Mouse (Mus musculus): ENCODE measurements at regions not wholly inside any gene's neighbourhood (a gene's known extent, or its start where the extent isn't known, plus 50 kb on each side); places are given as distances from the start of the nearest gene placed in this dataset.
"Not testable (repeated sequence)": the region's sequence is repeated elsewhere in the genome, so short reads cannot be mapped to it uniquely, and the experiment has no call there.

DNA sequence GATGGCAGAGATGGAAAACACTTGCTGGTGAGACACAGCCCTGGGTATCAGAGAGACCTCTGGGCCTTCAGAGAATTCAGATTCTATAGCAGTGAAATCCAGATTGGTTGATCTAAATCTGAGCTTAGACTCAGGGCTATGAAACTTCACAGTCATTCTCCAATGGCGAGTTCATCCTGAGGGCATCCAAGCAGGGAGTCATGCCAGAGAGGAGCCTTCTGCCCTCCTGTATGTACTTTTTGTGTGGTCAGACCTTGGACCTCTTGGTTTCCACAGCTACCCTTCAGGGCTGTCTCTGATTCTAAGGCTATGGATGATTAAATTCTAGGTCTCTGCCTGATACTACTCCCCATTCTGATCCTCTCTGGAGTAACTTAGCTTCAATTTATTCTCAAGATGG, 122.0 kb upstream of the Mettl15 start:
- DNase-seq = no peak

GRCm38 (mm10) chr2:109404262-109404661, 123.7 kb upstream of the Mettl15 start:
- no peak for DNase-seq

DNA sequence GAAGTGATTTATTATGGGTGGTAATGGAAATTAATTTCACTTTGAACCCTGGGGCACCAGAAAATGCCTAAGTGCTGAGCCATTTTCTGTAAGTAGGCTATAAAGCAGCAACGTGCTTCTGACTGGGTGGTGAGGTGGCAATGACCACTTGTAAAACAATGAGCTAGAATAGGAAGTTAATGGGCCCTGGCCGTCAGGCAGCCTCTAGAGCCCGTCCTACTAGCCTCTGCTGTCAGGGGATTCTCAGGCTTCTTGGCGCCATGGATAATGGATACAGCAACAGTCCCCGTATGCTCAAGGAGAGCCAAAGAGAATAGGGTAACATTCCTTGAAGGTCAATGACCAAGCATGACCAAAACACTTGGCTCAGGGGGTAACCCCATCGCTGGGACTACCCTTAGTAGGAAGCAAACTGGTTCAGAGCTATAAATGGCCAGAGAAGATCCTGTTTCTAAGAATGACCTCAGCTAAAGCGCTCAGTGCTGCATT, 126.1 kb upstream of the Mettl15 start:
- no peak for DNase-seq

DNA sequence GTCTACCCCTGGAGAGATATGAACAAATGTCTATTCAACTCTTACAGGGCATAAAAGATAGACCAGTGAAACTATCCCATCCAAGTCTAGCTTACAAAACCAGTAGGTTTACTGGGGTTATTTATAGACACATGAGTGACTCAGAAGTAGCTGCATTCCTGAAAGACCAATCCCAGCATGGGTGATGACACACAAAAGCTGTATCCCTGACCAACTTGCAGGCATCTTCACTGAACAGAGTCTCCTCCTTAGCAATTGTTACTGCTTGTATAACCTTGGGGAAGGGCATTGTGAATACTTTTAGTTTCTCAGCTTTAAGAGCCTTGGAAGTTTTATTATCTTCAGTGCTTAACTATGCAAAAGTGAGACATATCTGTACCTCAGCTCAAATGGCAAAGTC, 139.6 kb upstream of the Mettl15 start:
- no peak for DNase-seq

- DNase-seq = no peak
Measured at GRCm38 (mm10) chr2:109431183-109431582, 150.6 kb upstream of the Mettl15 start.

DNA sequence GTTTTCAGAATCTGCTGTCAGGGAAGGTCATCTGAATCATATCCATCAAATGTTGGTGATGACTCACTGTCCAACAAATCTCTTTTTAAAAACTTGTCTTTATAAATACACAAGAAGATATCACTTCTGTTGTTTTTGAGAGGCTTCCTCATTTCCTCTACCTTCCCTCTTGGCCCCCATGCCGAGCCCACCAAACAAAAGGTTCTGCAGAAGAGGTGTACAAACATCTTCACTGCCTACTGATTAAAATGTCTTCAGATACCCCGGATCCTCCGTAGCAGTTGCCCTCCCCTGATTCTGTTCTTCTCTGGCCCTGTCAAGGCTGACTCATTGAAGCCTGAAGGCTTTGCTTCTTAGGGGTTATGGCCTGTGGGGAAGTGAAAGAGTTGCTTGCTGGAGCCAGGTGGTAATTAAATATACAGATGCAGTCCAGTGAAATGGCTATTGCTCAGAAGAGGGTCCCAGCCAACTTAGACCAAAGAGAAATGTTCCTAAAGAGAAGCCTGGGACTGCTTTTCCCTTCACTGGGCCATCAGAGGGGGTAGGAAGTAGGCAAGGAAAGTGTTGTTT, 162.1 kb upstream of the Mettl15 start:
- DNase-seq = no peak

GRCm38 (mm10) chr2:109443521-109444066, 163.0 kb upstream of the Mettl15 start:
- no peak for DNase-seq

GRCm38 (mm10) chr2:109462246-109462645, 181.7 kb upstream of the Mettl15 start:
- not testable (repeated sequence) for DNase-seq

DNA sequence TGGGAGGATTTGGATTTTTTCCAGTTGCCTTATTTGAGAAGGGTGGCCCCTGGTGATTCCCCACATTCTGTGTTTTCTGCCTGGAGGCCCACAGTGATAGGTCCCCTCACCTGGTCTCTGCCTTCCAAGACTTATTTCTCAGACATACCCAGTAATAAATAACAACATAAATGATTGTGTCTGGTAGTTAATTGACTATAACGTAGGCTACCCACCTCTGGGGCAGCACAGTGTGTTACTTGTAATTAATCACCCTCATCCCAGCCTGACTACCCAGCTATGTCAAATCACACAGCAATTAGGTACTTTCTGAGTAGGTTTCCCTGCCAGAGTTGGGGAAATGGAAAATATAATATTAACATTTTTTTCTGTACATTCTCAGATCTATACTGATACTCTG, 190.2 kb upstream of the Bdnf start:
- DNase-seq = no peak

GRCm38 (mm10) chr2:109487591-109487990, 186.9 kb upstream of the Bdnf start:
- no peak for DNase-seq

DNA sequence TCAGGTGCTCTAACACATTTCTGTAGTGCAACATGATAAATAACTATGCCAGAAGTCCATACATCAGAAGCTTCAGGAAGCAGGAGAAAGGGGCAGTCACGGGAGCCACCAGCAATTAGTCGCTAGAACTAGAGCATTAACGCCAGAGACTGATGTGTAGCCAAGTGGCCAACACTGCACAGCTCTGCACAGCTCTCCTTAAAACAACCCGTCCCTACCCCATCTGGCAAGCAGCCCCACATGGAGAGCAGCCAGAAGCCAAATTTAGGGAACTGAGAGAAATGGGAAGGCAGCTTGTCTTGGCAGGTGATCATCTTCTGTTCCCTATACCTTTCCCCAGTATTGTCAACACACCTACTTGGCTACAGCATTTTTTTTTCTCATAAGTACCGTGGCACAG, 172.3 kb upstream of the Bdnf start:
- peak; percentile 69 to 73 for DNase-seq

DNA sequence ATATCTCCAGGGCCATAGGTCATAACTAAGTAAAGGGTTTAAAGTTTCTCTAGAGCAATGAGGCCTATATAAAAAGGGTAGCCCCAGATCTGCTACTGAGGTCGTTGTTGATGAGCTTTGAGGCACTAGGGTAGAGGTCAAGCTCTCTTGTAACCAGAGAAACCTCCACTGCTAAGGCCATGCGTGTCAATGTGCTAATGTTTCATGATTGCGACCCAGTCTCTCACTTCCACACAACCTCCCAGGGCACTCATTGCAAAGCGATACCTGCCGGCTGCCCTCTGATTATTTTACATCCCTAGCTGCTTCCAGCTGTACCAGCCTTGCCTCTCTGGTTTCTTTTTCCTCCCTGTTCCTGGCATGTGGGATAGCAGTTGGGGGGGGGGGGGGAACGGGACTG, 169.6 kb upstream of the Bdnf start:
- no peak for DNase-seq

- no peak for DNase-seq
Measured at GRCm38 (mm10) chr2:109510070-109510979, 164.2 kb upstream of the Bdnf start.

GRCm38 (mm10) chr2:109511142-109511541, 163.4 kb upstream of the Bdnf start:
- no peak for DNase-seq

- no peak for DNase-seq
Measured at GRCm38 (mm10) chr2:109519261-109519660, 155.2 kb upstream of the Bdnf start.

DNA sequence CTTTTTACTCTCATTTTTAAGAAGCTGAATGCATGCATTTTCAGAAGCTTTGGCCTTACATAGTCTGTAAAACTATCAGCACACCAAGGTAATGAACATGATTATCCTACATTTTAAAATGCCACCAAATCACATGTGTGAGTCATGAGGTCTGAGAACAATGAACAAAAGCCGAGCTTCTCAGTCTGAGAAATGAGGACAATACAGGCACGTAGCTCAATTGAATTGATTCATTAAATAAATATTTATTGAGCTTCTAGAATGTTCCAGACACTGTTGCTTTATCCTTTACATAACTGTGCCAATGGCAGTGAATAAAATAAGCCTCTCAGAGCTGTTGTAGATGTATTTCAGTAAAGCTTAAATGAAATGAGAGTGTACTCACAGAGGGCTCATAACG, 154.0 kb upstream of the Bdnf start:
- no peak for DNase-seq

GRCm38 (mm10) chr2:109539519-109539918, 135.0 kb upstream of the Bdnf start:
- no peak for DNase-seq

DNA sequence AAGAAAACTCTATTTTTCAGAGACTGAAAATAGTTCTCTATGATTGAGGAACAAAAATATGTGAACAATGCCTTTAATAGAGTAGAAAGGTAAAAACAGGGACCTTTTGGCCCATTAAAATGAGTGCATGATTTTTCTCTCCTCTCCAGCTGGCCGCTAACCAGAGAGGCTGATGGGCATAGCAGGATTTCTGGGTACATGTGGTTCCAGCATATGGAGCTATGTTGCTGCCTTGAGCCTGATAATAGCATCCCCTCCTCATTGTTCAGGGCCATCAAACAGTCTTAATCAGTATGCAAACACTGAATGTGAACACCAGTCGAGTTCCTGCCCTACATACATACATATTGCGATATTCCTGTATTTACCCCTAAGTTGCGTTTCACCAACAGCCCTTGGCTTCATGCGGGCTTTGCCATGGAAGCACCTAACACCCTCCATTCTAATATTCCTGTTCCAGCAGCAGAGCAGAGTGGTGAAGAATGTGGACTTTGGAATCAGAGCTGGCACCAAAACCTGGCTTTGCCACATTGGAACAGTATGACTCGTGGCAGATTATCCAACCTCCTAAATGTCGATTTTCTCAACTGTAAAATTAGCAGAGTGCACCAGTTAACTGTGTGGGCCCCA, 127.9 kb upstream of the Bdnf start:
- DNase-seq = peak; percentile 77 to 82

- no peak for DNase-seq
Measured at GRCm38 (mm10) chr2:109554644-109555043, 119.9 kb upstream of the Bdnf start.

GRCm38 (mm10) chr2:109559088-109560030, 115.1 kb upstream of the Bdnf start:
- no peak for DNase-seq

DNA sequence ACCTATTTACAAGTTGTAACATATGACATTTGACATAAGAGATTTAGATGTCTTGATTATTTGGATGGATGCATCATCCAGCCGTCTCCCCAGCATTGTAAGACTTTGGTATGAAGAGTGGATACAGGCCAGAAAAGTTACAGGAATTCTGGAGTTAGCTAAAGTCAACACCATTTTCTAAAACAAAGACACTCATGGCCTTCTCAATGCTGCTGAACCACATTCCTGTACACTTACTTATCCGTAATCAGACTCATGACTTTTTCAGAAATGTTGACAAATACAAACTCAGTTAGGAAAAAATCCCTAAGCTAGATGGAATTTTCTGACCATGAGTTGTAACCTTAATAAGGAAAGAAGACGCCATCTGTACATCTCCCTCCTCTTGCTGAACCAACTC, 111.5 kb upstream of the Bdnf start:
- DNase-seq = no peak

- no peak for DNase-seq
Measured at GRCm38 (mm10) chr2:109576946-109577345, 97.6 kb upstream of the Bdnf start.

All from cerebellum, postnatal 36 days (tissue).